Mouse (Mus musculus): ENCODE data around the gene Nol4l.

The Nol4l gene

DNA sequence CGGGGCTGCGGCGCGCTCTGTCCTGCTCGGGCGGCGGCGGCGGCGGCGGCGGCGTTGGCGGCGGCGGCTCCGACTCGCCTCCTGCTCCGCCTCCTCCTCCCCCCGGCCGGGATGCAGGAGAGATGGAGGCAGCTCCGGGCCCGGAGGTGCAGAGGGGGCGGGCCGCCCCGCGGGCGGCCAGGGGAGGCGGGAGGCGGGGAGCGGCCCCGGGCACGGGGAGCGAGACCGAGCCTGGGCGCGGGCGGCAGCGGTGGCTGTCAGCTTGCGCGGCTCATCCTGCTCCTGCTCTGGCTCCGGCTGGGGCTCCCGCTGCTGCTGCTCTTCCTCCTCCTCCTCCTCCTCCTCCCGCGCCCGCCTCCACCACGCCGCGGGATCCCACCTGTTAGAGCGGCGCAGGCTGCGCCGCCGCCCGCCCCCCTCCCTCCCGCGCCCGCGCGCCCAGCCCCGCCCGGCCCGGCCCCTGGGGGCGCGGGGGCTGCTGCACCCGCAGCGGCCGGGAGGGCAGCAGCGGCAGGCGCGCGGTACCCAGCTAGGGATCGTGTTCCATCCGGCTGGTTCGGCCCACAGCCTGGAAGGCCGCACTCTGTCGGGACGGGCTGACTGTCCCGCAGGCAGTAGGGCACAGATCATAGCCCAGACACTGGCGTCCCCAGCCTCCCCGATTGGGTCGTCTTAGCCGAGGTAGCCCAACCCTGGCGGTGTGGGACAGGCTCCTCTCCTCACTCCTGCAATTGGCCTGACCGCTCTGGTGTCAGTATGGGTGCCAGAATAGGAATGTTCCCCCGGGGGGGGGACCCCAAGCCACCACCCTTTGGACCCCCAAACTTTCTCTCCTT is at the start of gene Nol4l:
TSS of gene Nol4l (minus strand) at position 41 of the 836 bp plus-strand sequence.
- DNase-seq = no peak

DNA sequence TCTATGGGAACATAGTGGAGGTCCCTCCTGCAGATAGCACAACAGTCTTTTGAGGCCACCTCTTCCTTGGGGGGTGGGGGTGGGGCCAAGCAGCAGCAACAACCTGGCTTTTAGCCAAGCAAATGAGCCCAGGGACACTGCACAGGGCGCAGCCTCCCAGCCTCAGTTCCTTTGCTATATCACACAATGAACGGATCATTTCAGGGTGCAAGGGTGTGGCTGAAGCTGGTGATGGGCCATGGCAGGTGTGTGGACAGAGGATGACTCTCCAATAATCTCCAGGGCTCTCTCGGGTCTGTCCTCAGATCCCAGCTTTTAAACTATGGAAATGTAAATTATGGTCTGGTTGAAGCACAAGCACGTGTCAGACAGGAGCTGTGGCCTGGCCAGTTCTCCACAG is 47.4 kb upstream of the Nol4l start:
- no peak for DNase-seq

DNA sequence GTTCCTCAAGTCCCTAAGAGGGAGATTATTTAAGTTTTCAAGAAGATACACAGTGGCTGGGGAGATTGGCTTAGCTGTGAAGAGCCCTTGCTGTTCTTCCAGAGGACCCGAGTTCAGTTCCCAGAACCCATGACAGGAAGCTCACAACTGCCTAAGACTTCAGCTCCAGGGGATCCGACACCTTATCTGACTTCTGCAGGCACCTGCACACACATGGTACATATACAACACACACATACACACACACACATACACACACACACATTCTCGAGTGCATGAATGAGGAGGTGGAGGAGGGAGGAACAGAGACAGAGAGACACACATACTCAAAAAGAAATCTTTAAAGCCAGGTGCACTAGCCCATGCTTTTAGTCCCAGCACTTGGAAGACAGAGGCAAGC is 46.4 kb upstream of the Nol4l start:
- no peak for DNase-seq

DNA sequence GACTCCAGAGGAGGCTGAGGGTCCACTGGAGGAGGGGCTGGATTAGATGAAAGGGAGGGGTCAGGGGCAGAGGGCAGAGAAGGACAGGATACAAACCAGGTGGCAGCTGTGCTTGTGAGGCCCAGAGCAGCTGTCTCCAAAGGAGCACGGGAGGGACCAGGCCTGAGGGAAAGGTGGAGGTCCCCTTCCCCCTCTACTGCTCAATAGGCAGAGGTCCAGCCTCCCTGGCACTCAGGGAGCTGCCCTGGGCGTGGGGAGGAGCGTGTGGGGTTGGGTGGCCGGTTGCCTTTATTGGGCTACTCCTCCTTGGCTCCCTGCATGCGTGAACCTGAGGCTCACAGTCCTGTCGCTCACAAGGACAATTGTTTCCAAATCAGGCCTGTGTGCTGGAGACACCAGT is 45.8 kb upstream of the Nol4l start:
- DNase-seq = no peak

DNA sequence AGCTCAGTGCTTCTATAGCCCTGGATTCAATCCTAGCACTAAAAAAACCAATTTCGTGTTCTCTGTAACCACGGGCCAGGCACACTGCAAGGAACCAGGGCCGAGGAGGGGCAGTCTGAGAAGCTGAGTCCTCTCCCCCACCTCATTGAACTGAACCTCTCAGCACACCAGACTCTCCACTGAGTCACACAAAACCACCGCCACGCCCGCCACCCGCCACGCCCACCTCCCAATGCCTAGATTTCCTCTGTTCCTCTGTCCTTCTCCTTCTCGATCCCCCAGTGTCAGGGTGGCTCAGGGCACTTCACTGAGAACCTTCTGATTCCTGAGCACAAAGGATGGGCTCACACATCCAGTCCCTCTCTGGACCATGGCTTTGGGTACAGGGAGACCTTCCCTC is 43.3 kb upstream of the Nol4l start:
- DNase-seq = no peak

DNA sequence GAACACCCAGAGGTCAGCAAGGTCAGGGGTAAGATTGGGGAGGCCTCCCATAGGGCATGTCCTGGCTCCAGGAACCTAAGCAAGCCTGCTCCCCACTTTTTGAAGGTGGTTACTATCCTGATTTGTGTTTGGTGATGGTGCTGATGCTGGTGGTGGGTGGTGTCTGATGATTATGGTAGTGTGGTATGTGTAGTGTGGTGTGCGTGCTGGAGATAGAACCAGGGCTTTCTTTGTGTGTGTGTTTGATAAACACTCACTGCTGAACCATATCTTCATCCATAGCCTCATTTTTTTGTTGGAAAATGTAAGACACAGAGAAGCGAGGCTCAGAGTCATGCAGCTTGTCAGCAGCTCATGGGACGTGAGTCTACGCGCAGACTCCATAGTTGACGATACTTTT is 38.8 kb upstream of the Nol4l start:
- no peak for DNase-seq

DNA sequence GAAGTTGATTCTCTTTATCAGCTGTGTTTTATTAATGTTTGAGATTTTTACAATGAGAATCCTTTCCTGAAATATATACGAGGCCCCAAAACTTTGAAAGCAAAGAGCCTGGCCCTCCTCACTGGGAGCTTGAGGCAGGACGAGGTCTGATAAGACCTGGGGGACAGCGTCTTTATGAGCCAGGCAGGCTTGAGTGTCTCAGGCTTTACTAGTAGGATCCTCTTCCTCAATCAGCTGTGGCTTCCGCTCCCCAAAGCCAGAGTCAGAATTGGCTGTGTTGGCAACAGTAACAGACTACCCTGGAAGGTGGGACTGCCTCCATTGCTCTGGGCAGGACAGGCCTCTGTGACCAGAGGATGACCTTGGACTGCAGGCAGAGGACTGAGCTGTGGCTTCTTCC is 38.2 kb upstream of the Nol4l start:
- DNase-seq = no peak

DNA sequence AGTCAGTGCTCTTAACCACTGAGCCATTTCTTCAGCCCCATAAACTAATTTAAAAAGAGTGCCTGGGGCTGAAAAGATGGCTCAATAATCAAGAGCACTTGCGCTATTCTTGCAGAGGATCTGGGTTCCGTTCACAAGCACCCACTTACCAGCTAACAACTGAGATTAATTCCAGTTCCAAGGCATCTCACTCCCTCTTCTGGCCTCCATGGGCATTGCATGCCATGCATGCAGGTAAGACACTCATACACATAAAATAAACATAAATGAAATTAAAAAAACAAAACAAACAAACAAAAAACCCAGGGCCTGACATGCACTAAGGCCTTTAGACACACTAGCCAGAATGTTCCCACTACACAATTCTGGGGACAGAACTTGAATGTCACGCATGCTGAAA is 34.6 kb upstream of the Nol4l start:
- DNase-seq = no peak

DNA sequence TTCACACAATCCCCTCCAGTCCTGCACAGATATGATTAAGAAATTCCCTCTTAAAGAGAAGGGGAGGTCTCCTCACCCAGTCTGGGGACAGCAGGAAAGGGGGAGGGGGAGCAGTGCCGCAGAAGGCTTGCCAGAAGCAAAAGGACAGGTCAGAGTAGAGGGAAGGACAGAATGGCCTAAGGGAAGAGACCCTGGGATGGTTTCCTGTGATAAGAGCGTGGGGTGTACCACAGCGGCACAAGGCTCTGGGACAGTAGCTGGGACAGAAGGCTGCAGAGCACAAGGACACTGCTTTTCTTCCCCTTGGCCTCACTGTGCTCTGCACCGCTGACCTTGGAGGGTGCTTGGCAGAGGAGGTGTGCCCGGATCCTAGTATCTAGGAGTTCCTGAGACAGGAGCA is 31.8 kb upstream of the Nol4l start:
- no peak for DNase-seq

DNA sequence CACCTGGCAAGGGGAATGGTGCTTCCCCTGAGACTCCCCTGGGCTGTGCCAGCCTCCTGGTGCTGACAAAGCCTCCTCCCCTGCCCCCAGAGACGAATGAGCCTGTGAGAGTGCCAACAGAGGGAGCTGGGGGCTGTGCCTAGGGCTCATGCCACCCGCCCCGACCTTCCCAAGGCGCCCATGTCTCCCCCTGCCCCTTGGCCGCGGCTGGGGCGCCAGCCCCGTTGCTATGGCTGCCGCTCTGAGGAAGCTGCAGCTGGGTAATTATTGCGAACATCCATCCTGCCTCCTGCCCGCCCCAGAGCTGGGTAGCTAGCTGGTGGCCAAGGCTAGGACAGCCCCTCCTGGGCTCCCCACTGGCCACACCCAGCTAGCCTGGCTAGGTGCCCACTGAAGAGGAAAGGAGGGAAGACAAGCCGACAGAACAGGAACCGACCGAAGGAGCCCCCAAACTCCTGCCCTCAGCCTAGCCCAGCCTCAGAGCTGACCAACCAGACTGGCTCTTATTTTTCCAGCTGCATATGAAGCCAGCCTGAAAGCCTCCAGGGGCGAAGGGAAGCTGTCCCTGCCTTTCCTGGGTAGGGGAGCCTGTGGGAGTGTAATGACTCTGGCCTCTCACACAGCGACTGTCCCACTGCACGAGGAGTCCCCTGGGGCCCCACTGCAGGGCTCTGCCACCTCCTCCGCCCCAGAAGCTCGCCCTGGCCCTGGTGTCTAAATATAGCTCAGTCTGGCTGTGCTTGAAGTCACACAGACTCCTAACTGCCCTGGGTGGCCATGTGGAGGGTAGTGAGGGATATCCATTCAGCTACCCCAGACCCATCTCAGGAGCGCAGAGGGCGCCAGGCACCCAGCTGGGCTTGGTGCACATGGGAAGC is 31.1 kb upstream of the Nol4l start:
- DNase-seq = peak; percentile 96

DNA sequence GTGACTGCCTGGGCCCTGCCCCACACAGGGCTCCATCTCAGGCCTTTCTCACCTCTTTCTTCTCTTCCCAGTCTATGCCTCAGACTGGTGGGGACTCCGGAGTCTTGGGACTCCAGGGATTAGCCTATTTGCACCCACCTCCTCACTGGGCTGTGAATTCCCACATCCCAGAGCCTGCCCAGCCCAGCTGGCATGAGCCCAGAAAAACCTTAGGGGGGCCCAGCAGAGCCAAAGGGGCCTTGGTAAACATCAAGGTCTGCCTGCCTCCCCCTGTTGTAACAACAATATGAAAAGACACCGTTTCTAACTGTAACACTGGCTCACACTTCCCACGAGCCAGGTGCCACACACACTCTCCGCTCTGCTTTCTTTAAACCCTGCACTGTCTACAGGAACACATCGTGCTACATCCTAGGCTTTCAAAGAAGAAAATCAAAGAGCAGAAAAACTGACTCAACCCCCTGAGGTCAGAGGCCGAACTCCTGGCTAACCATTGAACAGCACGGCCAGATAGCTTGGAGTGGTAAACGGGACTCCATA is 29.9 kb upstream of the Nol4l start:
- DNase-seq = no peak

DNA sequence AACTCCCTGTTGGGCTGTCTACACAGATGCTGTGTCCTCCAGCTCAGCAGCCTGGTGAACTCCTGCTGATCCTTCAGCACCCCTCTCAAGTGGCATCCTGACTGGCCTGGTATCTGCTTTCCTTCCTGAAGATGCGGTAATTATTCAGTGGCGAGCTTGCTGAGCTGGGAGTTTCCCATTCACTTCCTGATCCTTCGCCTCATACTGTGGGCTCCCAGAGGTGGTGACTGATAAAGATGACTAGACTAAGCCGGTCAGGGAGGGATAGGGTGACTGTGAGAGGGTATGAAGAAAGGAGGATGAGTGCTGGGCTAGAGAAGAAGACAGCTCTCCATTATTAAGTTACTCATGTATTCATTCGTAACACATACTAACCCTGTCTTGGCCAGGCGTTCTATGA is 28.7 kb upstream of the Nol4l start:
- no peak for DNase-seq

DNA sequence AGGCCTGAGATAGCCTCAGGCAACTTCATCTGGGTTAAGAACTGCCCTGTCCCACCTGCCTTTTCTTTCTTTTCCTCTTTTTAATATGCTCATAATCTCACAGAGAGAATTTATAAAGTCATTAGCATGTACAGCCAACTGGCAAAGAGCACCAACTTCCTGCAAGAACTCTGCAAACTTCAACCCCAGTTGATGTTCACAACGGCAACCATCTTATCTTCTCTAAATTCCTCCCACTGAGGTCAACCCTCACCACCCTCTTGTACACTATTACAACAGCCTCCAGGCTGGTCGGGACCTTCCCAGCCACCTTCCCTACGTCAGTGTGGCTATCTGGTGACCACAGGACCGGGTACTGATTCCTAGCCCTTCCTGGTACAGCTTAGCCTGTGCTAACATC is 27.5 kb upstream of the Nol4l start:
- DNase-seq = no peak

DNA sequence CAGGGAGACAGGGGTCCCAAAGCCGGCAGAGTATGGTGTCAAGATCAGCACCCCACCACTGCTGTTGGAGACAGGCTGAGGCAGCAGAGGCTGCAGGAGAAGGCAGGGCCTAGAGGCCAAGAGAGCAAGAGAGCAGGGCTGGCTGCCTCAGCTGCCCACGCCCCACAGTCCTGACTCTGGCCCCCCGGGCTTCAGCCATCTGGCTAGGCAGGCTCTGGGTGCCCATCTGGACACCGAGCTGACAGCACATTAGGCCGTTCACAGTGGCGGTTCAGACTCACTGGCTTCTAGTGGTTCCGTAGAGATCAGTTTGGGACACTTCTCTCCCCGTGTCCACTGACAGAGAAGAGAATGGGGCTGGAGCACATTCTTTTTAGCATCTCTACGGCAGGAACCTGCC is 26.4 kb upstream of the Nol4l start:
- no peak for DNase-seq

DNA sequence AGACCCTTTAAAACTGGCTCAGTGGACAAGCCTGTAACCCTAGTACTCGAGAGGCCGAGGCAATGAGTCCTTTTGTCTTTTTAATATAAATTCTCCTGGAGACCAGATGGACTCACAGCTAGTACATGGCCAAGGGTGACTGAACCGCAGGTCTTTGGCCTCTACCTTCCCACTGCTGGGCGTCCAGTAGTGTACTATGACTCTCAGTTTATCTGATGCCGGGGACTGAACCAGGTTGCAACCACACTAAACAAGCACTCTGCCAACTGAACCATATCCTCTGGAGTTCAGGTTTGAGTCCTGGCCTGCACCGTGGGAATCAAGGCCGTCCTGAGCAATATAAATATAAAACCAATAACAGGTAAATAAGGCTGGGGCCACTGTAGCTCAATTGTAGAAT is 24.8 kb upstream of the Nol4l start:
- no peak for DNase-seq

DNA sequence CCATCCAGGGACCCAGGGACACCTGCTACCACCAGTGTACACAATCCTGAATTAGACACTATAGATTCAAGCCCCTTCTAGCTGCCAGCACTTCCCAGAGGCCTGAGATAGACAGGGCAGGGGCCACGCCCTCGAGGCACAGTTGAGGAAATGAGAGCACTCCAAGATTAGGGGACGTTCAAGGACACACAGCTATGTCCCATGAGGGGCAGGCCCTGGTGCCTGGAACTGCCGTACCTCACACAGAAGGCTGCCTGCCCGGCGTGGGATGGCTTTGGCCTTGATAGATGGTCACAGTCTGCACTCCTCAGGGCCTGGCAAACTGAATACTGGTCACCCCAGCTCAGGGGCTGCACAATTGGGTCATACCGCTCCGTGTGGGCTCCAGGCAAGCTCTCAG is 19.7 kb upstream of the Nol4l start:
- peak; percentile 94 for DNase-seq

DNA sequence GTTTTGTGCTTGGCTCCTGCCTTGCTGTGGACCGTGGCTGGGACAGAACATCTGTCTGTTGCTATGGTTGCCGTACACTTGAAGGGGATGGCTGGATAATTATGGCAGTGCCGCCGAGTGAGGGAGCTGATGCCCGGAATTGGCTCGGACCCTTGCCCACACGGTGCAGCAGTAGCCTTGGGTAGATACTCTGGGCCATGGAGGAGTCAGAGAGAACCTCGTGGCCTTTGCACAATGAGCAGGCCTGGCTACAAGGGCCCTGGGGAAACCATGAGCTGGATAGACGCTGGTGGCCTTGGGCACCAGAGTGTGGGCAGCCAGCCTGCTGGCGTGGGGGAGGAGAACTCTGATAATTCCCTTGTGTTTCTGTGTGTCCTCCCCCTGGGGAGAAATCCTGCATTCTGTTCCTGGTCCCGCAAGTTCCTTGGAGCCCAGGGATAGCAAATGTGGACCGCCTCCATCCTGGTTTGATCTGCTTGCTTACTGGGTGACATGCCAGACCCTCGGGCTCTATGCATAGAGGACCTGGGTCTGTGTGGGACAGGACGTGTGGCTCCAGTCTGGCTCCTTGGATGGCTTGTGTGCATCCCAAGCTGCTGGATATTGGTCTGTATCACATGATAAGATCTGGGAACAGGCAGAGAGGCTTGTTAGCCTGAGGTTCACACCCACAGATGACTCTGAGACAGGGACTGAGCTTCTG is 18.6 kb upstream of the Nol4l start:
- no peak for DNase-seq

DNA sequence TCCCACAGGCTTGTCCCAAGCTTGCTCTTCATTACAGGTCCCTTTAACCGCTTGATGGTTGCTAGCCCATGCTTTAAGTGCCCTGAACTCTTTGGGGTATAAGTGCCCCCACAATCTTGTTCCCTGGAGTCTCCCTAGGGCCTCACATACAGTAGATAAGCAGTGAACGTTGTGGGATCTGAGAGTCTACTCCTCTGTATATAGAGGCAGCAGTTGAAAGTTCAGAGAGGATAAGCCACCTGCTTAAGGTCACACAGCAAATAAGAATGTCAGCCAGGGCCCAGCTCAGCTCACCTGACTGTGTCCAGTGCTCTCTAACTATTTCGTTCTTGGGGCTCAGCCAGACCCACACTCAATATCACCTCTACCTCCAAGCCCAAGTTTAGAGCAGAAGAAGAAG is 17.9 kb upstream of the Nol4l start:
- DNase-seq = no peak

DNA sequence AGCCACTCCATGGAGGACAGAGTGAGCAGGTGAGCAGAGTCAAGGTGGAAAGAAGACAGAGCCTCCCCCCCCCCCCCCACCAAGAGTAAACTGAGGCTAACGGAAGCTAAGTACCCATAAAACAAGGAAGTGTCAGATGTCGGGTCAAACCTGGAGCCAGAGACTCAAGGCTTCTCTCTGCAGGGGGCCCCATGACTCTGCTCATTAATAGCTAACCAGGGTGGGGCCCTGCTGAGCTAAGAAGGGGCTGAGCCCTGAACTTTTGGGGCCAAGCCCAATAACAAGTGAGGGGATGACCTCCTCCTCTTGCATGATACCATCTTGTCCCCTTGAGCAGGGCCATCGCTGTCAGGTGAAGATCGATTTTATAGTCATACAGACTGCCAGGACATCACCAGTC is 17.2 kb upstream of the Nol4l start:
- no peak for DNase-seq

DNA sequence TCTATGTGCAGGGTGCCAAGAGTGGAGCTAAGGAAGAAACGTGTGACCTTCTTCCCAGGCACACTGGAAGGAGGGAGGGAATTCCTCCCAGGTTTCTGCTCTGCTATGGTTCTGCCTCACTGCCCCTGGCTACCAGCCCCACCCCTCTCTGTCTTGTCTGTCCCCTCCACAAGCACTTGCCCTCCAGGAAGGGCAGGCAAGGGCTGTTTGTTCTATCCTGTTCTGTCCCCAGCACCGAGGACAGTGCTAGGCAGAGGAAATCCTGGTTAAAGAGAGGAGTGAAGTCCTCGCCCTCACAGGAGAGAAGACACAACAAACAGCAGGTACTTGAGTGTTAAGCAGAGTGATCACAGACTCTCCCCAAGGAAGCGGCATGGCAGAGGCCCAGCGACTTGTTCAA is 16.7 kb upstream of the Nol4l start:
- DNase-seq = no peak

DNA sequence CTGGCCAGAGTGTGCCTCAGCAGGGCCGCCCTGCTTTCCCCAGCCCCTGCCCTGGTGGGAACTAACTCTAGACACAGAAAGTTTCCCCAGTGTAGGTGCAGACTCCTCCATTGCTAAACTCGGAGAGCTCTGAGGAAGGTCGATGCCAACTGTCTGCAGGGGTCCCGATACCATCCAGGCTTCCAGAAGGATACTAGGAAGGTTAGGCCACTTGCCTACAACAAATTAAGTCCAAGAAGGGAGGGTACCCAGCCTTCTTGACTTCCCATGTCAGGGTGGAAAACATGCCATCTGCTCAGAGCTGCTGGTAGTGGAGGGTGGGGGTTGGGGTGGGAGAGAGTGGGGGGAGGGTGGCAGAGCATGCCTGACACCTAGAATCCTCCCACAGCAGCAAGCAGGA is 15.0 kb upstream of the Nol4l start:
- DNase-seq = no peak

DNA sequence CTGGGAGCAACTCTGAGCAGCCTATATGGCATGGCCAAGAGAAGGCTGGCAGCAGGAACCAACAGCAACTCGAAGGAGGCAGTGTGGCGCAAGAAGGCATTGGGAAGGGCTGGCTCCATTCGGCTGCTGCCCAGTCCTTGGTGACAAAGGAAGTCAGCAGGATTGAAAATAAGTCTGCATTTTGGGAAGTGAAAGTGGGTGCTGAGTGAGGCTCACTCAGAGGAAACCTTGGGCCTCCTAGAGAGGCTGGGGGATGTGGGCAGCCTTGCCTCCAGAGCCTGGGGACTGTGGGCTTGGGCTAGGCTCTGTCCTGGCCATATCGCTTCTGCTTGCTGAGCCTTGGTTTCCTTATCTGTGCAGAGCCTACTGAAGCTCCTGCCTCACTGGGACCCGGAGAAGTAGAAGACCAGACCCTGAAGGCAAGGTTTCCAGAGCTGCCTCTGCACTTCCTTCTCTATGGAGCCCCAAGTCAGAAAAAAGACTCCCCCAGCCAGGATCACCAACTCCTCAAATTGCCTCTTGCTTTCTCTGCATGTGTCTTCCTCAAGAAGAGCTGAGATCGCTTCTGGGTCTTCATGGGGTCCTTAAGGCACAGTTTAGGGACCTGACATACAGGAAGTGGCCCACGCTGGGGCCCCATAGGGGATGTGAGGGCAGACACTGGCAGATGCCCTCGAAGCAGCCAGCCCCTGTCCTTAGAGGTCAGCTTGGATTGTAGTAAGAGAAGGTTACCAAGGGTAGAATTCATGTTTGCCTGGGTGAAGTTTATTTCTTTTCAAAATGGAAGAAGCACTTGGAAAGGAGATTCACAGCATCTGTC is 14.3 kb upstream of the Nol4l start:
- DNase-seq = peak; percentile 97
